Mouse (Mus musculus) MEL (cell line): ENCODE results near the gene Rab37. TPM values are rescaled to one million over a fixed set of nuclear protein-coding genes. Genes with fewer than 3 reads are reported as not detected.

Experiments
- DNase-seq: peaks from one replicate; pipeline ENCODE4 v3.0.0; 2011; ENCODE audit warnings: low read depth, low spot score
- H3K27ac ChIP-seq: 2 replicates; pipeline ENCODE4 v1.5.1; 2012; ENCODE audit warnings: low read depth, mild to moderate bottlenecking, control low read depth, low read length, moderate library complexity; ENCODE audit not compliant: control insufficient read depth
- H3K27me3 ChIP-seq, 2 experiments: fragments of 150-350 bp in 1 of 2; sonication (generic) in 1 of 2; 2 replicates each; pipeline ENCODE4 v1.6.1; 2012; ENCODE audit warnings: low read length in 2 of 2, mild to moderate bottlenecking in 2 of 2, improper control_type of control experiment in 1 of 2, moderate library complexity in 1 of 2; ENCODE audit not compliant: insufficient read depth in 2 of 2, control insufficient read depth in 1 of 2
- H3K36me3 ChIP-seq, 2 experiments: 2 replicates each; pipeline ENCODE4 v1.6.1; 2012 to 2014; ENCODE audit warnings: low read length in 2 of 2, improper control_type of control experiment in 1 of 2, inconsistent platforms in 1 of 2, mild to moderate bottlenecking in 1 of 2; ENCODE audit not compliant: insufficient read depth in 2 of 2, control insufficient read depth in 1 of 2
- H3K4me1 ChIP-seq, 2 experiments: fragments of 150-350 bp in 1 of 2; sonication (generic) in 1 of 2; 2 replicates each; pipeline ENCODE4 v1.6.1; 2012; ENCODE audit warnings: low read length in 2 of 2, improper control_type of control experiment in 1 of 2, mild to moderate bottlenecking in 1 of 2; ENCODE audit not compliant: insufficient read depth in 2 of 2, control insufficient read depth in 1 of 2
- H3K4me3 ChIP-seq, 2 experiments: fragments of 150-350 bp in 1 of 2; sonication (generic) in 1 of 2; 2 replicates each; pipeline ENCODE4 v1.5.1; 2012; ENCODE audit warnings: low read depth in 2 of 2, low read length in 2 of 2, mild to moderate bottlenecking in 2 of 2, moderate library complexity in 2 of 2, control low read depth in 1 of 2, improper control_type of control experiment in 1 of 2; ENCODE audit not compliant: control insufficient read depth in 1 of 2, insufficient read depth in 1 of 2
- H3K79me2 ChIP-seq: 2 replicates; pipeline ENCODE4 v1.6.1; 2012; ENCODE audit warnings: mild to moderate bottlenecking, low read length, moderate library complexity; ENCODE audit not compliant: control insufficient read depth, poor library complexity, insufficient read depth
- H3K9ac ChIP-seq: 2 replicates; pipeline ENCODE4 v1.6.1; 2012; ENCODE audit warnings: low read depth, mild to moderate bottlenecking, control low read depth, low read length, moderate library complexity; ENCODE audit not compliant: control insufficient read depth, poor library complexity, severe bottlenecking
- H3K9me3 ChIP-seq: fragments of 150-350 bp; sonication (generic); replicated peaks from 2 replicates; pipeline ENCODE4 v1.6.1; 2012; ENCODE audit warnings: mild to moderate bottlenecking, low read length, improper control_type of control experiment, moderate library complexity; ENCODE audit not compliant: insufficient read depth
- BHLHE40 ChIP-seq: IDR thresholded peaks from 2 replicates; pipeline ENCODE4 v1.6.1; 2012; ENCODE audit warnings: low read depth, mild to moderate bottlenecking, inconsistent platforms, low read length, improper control_type of control experiment, borderline replicate concordance
- CHD1 ChIP-seq: IDR thresholded peaks from 2 replicates; pipeline ENCODE4 v1.6.1; 2012; ENCODE audit warnings: low read depth, mild to moderate bottlenecking, inconsistent platforms, low read length, improper control_type of control experiment
- CHD2 ChIP-seq: IDR thresholded peaks from 2 replicates; pipeline ENCODE4 v1.6.1; 2011; ENCODE audit warnings: low read length, improper control_type of control experiment
- CTCF ChIP-seq, 3 experiments: IDR thresholded peaks in 2 of 3; conservative IDR thresholded peaks in 1 of 3; 2 replicates each; pipeline ENCODE4 v1.5.1; 2011 to 2012; ENCODE audit warnings: low read length in 3 of 3, low read depth in 2 of 3, mild to moderate bottlenecking in 2 of 3, improper control_type of control experiment in 1 of 3, inconsistent platforms in 1 of 3, mixed read lengths in 1 of 3, moderate library complexity in 1 of 3; ENCODE audit not compliant: control insufficient read depth in 1 of 3, insufficient read depth in 1 of 3, poor library complexity in 1 of 3, severe bottlenecking in 1 of 3
- E2F4 ChIP-seq: IDR thresholded peaks from 2 replicates; pipeline ENCODE4 v1.6.1; 2011; ENCODE audit warnings: low read depth, low read length, improper control_type of control experiment, borderline replicate concordance
- EP300 ChIP-seq, 2 experiments: IDR thresholded peaks; 2 replicates each; pipeline ENCODE4 v1.6.1; 2011; ENCODE audit warnings: improper control_type of control experiment in 2 of 2, low read length in 2 of 2, low read depth in 1 of 2, mild to moderate bottlenecking in 1 of 2
- ETS1 ChIP-seq: IDR thresholded peaks from 2 replicates; pipeline ENCODE4 v1.6.1; 2012; ENCODE audit warnings: low read depth, mild to moderate bottlenecking, inconsistent platforms, low read length, improper control_type of control experiment, moderate library complexity
- GATA1 ChIP-seq: IDR thresholded peaks from 2 replicates; pipeline ENCODE4 v1.6.1; 2011; ENCODE audit warnings: low read depth, low read length, improper control_type of control experiment
- HCFC1 ChIP-seq: IDR thresholded peaks from 2 replicates; pipeline ENCODE4 v1.6.1; 2012; ENCODE audit warnings: low read depth, mild to moderate bottlenecking, inconsistent platforms, low read length, improper control_type of control experiment, moderate library complexity
- JUND ChIP-seq: IDR thresholded peaks from 2 replicates; pipeline ENCODE4 v1.6.1; 2011; ENCODE audit warnings: low read depth, mild to moderate bottlenecking, improper control_type of control experiment, low read length
- KAT2A ChIP-seq: conservative IDR thresholded peaks from 2 replicates; pipeline ENCODE4 v1.6.1; 2012; ENCODE audit warnings: low read depth, low read length, improper control_type of control experiment, inconsistent platforms
- MAFK ChIP-seq: IDR thresholded peaks from 2 replicates; pipeline ENCODE4 v1.6.1; 2011; ENCODE audit warnings: low read depth, mild to moderate bottlenecking, low read length, improper control_type of control experiment, borderline replicate concordance
- MAX ChIP-seq: IDR thresholded peaks from 2 replicates; pipeline ENCODE4 v1.6.1; 2011; ENCODE audit warnings: low read length, improper control_type of control experiment
- MAZ ChIP-seq: IDR thresholded peaks from 2 replicates; pipeline ENCODE4 v1.6.1; 2012; ENCODE audit warnings: low read depth, mild to moderate bottlenecking, inconsistent platforms, low read length, improper control_type of control experiment
- MXI1 ChIP-seq: IDR thresholded peaks from 2 replicates; pipeline ENCODE4 v1.6.1; 2011; ENCODE audit warnings: mild to moderate bottlenecking, low read depth, low read length, improper control_type of control experiment
- MYC ChIP-seq: IDR thresholded peaks from 2 replicates; pipeline ENCODE4 v1.6.1; 2011; ENCODE audit warnings: low read depth, mild to moderate bottlenecking, low read length, improper control_type of control experiment, moderate library complexity
- NELFE ChIP-seq: IDR thresholded peaks from 2 replicates; pipeline ENCODE4 v1.6.1; 2011; ENCODE audit warnings: low read depth, low read length, improper control_type of control experiment
- POLR2A ChIP-seq, 2 experiments: IDR thresholded peaks; 2 replicates each; pipeline ENCODE4 v1.6.1; 2011 to 2012; ENCODE audit warnings: low read length in 2 of 2, mild to moderate bottlenecking in 2 of 2, control low read depth in 1 of 2, improper control_type of control experiment in 1 of 2, low read depth in 1 of 2, moderate library complexity in 1 of 2; ENCODE audit not compliant: control insufficient read depth in 1 of 2, insufficient read depth in 1 of 2, poor library complexity in 1 of 2
- POLR2AphosphoS2 ChIP-seq: IDR thresholded peaks from 2 replicates; pipeline ENCODE4 v1.6.1; 2011; ENCODE audit warnings: low read length, improper control_type of control experiment
- RAD21 ChIP-seq: IDR thresholded peaks from 2 replicates; pipeline ENCODE4 v1.6.1; 2011; ENCODE audit warnings: mild to moderate bottlenecking, low read depth, low read length, improper control_type of control experiment
- RCOR1 ChIP-seq: IDR thresholded peaks from 2 replicates; pipeline ENCODE4 v1.6.1; 2012; ENCODE audit warnings: low read depth, mild to moderate bottlenecking, inconsistent platforms, low read length, improper control_type of control experiment
- SIN3A ChIP-seq: IDR thresholded peaks from 2 replicates; pipeline ENCODE4 v1.6.1; 2012; ENCODE audit warnings: low read length, improper control_type of control experiment, inconsistent platforms
- SMC3 ChIP-seq: IDR thresholded peaks from 2 replicates; pipeline ENCODE4 v1.6.1; 2011; ENCODE audit warnings: low read depth, low read length, improper control_type of control experiment
- TAL1 ChIP-seq: IDR thresholded peaks from 2 replicates; pipeline ENCODE4 v1.6.1; 2012; ENCODE audit warnings: mild to moderate bottlenecking, inconsistent platforms, low read length, moderate library complexity, mixed read lengths
- TBP ChIP-seq: IDR thresholded peaks from 2 replicates; pipeline ENCODE4 v1.8.0; 2011; ENCODE audit warnings: low read depth, low read length, improper control_type of control experiment
- USF2 ChIP-seq, 2 experiments: IDR thresholded peaks; 2 replicates each; pipeline ENCODE4 v1.6.1; 2011 to 2012; ENCODE audit warnings: improper control_type of control experiment in 2 of 2, low read length in 2 of 2, borderline replicate concordance in 1 of 2, inconsistent platforms in 1 of 2, low read depth in 1 of 2, mild to moderate bottlenecking in 1 of 2; ENCODE audit not compliant: insufficient read depth in 1 of 2
- ZC3H11A ChIP-seq: IDR thresholded peaks from 2 replicates; pipeline ENCODE4 v1.6.1; 2012; ENCODE audit warnings: low read depth, mild to moderate bottlenecking, inconsistent platforms, low read length, improper control_type of control experiment
- ZKSCAN1 ChIP-seq: IDR thresholded peaks from 2 replicates; pipeline ENCODE4 v1.6.1; 2012; ENCODE audit warnings: low read depth, mild to moderate bottlenecking, inconsistent platforms, low read length, improper control_type of control experiment, moderate library complexity
- ZMIZ1 ChIP-seq: IDR thresholded peaks from 2 replicates; pipeline ENCODE4 v1.6.1; 2012; ENCODE audit warnings: low read depth, mild to moderate bottlenecking, inconsistent platforms, low read length, improper control_type of control experiment, moderate library complexity
- ZNF384 ChIP-seq: IDR thresholded peaks from 2 replicates; pipeline ENCODE4 v1.6.1; 2012; ENCODE audit warnings: low read depth, mild to moderate bottlenecking, inconsistent platforms, low read length, improper control_type of control experiment
- polyA plus RNA-seq, 2 experiments: library from polyadenylated mRNA; stranded (reverse) in 1 of 2; unstranded in 1 of 2; fragments of >175 nt in 1 of 2; fragments of >200 nt in 1 of 2; gene quantifications; 2 replicates each; pipeline versions ENCODE4 v1.2.1 to v1.2.4; 2012; ENCODE audit warnings: low replicate concordance in 2 of 2, low read depth in 1 of 2; ENCODE audit not compliant: insufficient read length in 2 of 2, insufficient read depth in 1 of 2, missing spikeins in 1 of 2
- total RNA-seq: library from RNA; depleted of rRNA; stranded (reverse); fragments of 300-350 nt; gene quantifications from 2 replicates; pipeline ENCODE4 v1.2.3, GENCODE M21; 2012

Rab37 gene
- total and polyA plus RNA-seq, 3 experiments, result 14.6 to 20.6 TPM; not detected in 1

GRCm38 (mm10) chr11:115153088-115153487 is 61.9 kb downstream of the Rab37 start:
- Histone ChIP-seq H3K27me3 (peaks cover 3 to 4% of the 10 kb centered on the region in 2 experiments), H3K4me1 (peaks cover 9 to 35% of the 10 kb centered on the region in 2 experiments), H3K9ac (no peak overlapping the region; the same call in 1 of the 2 replicates), H3K4me3 (no peak overlapping the region), H3K9me3 (no peaks in the 10 kb centered on the region), H3K27ac (no peak overlapping the region), H3K79me2 (no peaks in the 10 kb centered on the region), H3K36me3 (peaks cover 0 to 21% of the 10 kb centered on the region in 2 experiments; a peak in 2 of 4 replicates)
- TF ChIP-seq POLR2A (IDR thresholded peaks at IDR 0.05; ENCODE audit: control insufficient read depth in 1 of 2, insufficient read depth in 1 of 2, low read depth in 1 of 2, low read length in 2 of 2, poor library complexity in 1 of 2) (no peak), TBP (no peak), USF2 (IDR thresholded peaks at IDR 0.05; ENCODE audit: borderline replicate concordance in 1 of 2, insufficient read depth in 1 of 2, low read depth in 1 of 2, low read length in 2 of 2) (no peak), SMC3 (no peak), GATA1 (no peak), MYC (no peak), BHLHE40 (no peak), RCOR1 (no peak), E2F4 (no peak)
- no peak for DNase-seq

- peak overlapping the region; percentile 33; the same call in 1 of the 2 replicates for H3K27ac ChIP-seq
- TF ChIP-seq POLR2AphosphoS2, result 0 out of 2 replicates have a peak, but pooled peaks have one; percentile 66
- no peak for TF ChIP-seq JUND
- no peak for TF ChIP-seq USF2 (IDR thresholded peaks at IDR 0.05; ENCODE audit: borderline replicate concordance in 1 of 2, insufficient read depth in 1 of 2, low read depth in 1 of 2, low read length in 2 of 2)
- TF ChIP-seq MAZ, result no peak
- peak; percentile 67 for TF ChIP-seq HCFC1
- TF ChIP-seq RAD21, result peak; percentile 87
- TF ChIP-seq MYC, result 0 out of 2 replicates have a peak, but pooled peaks have one; percentile 27
- 0 out of 2 replicates have a peak, but pooled peaks have one; percentile 13 for TF ChIP-seq ZNF384
- TF ChIP-seq NELFE, result peak; percentile 73
- TF ChIP-seq CTCF (IDR thresholded peaks at IDR 0.05 in 2 of 3, conservative IDR thresholded peaks at IDR 0.05 in 1 of 3; ENCODE audit: control insufficient read depth in 1 of 3, insufficient read depth in 1 of 3, low read depth in 2 of 3, low read length in 3 of 3, poor library complexity in 1 of 3, severe bottlenecking in 1 of 3), result peak; percentile 73 to 91 (median 89)
- TF ChIP-seq MXI1, result peak; percentile 74
- TF ChIP-seq EP300 (IDR thresholded peaks at IDR 0.05; ENCODE audit: low read depth in 1 of 2, low read length in 2 of 2), result peak in 1 of 2 experiments; percentile 11; a peak in 1 of 4 replicates
- 0 out of 2 replicates have a peak, but pooled peaks have one; percentile 17 for TF ChIP-seq KAT2A
- no peak for TF ChIP-seq GATA1
- no peak for TF ChIP-seq TAL1
- TF ChIP-seq CHD1, result 0 out of 2 replicates have a peak, but pooled peaks have one; percentile 37
- 0 out of 2 replicates have a peak, but pooled peaks have one; percentile 19 for TF ChIP-seq ETS1
- TF ChIP-seq ZC3H11A, result peak; percentile 76
- peak; percentile 55; the same call in 1 of the 2 replicates for TF ChIP-seq TBP
- peak; percentile 92 for TF ChIP-seq ZMIZ1
- TF ChIP-seq POLR2A (IDR thresholded peaks at IDR 0.05; ENCODE audit: control insufficient read depth in 1 of 2, insufficient read depth in 1 of 2, low read depth in 1 of 2, low read length in 2 of 2, poor library complexity in 1 of 2), result peak; percentile 63 to 81; a peak in 3 of 4 replicates
- TF ChIP-seq MAFK, result no peak
- TF ChIP-seq SIN3A, result peak; percentile 70
- TF ChIP-seq CHD2, result no peak; the same call in 1 of the 2 replicates
- TF ChIP-seq MAX, result peak; percentile 73; the same call in 1 of the 2 replicates
- TF ChIP-seq ZKSCAN1, result no peak
- peak; percentile 76 for TF ChIP-seq SMC3
Measured at GRCm38 (mm10) chr11:115153699-115154292, 62.6 kb downstream of the Rab37 start.

More at GRCm38 (mm10) chr11:115153699-115154292, 62.6 kb downstream of the Rab37 start:
- Histone ChIP-seq H3K36me3 (peaks cover 0 to 27% of the 10 kb centered on the region in 2 experiments; a peak in 2 of 4 replicates), H3K4me1 (peaks cover 13 to 40% of the 10 kb centered on the region in 2 experiments), H3K79me2 (no peaks in the 10 kb centered on the region), H3K9me3 (no peaks in the 10 kb centered on the region), H3K9ac (peak overlapping the region; percentile 69), H3K4me3 (peak overlapping the region; percentile 57 to 75), H3K27me3 (peaks cover 3% of the 10 kb centered on the region in 2 experiments; a peak in 3 of 4 replicates)
- DNase-seq, result peak; percentile 97
